Mouse (Mus musculus) stomach, postnatal 0 days (tissue): Measurements from ENCODE around the gene Uvrag.

Experiments used
- CTCF ChIP-seq: IDR thresholded peaks from 2 replicates; pipeline ENCODE4 v1.5.1; 2016; ENCODE audit warnings: antibody characterized with exemption, low read depth, mild to moderate bottlenecking, moderate library complexity
- EP300 ChIP-seq: optimal IDR thresholded peaks from 2 replicates; pipeline ENCODE3; 2016; ENCODE audit warnings: antibody characterized with exemption

DNA sequence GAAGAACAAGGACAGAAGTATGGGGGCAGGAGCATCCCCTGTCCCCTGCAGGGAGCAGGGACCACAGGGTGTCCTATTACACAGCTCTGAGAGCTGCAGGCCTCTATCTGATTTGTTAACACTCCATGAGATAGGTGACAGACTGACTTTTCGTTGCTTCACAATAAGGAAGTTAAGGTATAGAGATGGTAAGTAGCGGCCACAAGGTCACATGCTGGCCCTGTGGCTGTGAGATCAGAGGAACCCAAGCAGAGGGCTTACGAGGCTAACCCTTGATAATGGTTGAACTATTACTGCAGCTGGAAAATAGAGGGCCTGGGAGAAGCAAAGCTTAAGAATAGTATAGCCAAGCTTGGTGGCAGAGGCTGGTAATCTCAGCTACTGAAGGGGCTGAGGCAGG is 300.2 kb downstream of the Uvrag start:
- TF ChIP-seq CTCF (no peak), EP300 (no peak)
